Mouse (Mus musculus): ENCODE data around the gene Tmem270.

DNA sequence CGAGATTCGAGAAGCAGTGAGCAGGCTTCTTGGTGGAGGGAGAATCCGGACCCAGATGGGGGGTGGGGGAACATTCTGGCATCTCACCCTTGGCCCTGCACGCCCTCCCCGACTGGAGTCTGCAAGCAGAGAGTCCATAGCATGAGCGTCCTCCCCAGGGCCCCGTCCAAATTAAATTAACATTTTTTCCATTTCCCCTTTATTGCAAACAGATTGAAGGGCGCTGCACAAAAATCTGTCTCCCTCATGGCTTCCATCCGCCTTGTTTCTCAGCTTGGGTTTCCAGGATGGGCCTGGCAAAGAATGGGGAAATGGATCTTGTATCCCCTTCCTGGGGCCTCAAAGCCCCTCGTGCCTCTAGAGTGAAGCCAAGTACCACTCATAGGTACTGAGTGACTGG, 48.2 kb downstream of the Tmem270 start:
- TF ChIP-seq POLR2A (IDR thresholded peaks at IDR 0.05; ENCODE audit: control insufficient read depth in 1 of 2, insufficient read depth in 1 of 2, low read depth in 1 of 2, low read length in 2 of 2, poor library complexity in 1 of 2) (no peak), HCFC1 (IDR thresholded peaks at IDR 0.05; ENCODE audit: low read depth, low read length) (no peak), GATA1 (IDR thresholded peaks at IDR 0.05; ENCODE audit: low read depth, low read length) (no peak)

All from MEL (cell line).